Mouse (Mus musculus): ENCODE results near the gene Mrpl12.

GRCm38 (mm10) chr11:120510375-120511030, 26.1 kb downstream of the Mrpl12 start:
- TF ChIP-seq CTCF (IDR thresholded peaks at IDR 0.05; ENCODE audit: low read depth, low read length) (no peak), GATA1 (IDR thresholded peaks at IDR 0.05; ENCODE audit: borderline replicate concordance, low read length) (no peak)

Measured in G1E (cell line).